Mouse (Mus musculus) neural tube, embryonic 12.5 days (tissue): Measurements from ENCODE around the gene Slc35e2. TPM values are rescaled to one million over a fixed set of nuclear protein-coding genes. Genes with fewer than 3 reads are reported as not detected.

ENCODE experiments used
- ATAC-seq: fragments of 200-750 bp; cut with Nextera tagmentation; 2 replicates; pipeline ENCODE4 v1.8.0; 2017; ENCODE audit warnings: low read depth, mild to moderate bottlenecking, moderate TSS enrichment, moderate library complexity; ENCODE audit not compliant: low FRiP score
- H3K27ac ChIP-seq: fragments of 300-500 bp; sonication (generic); 2 replicates; pipeline ENCODE4 v1.5.1; 2016
- H3K27me3 ChIP-seq: fragments of 300-500 bp; sonication (generic); replicated peaks from 2 replicates; pipeline ENCODE4 v1.6.1; 2016; ENCODE audit warnings: mild to moderate bottlenecking
- H3K36me3 ChIP-seq: fragments of 300-500 bp; sonication (generic); 2 replicates; pipeline ENCODE4 v1.6.1; 2016; ENCODE audit warnings: mild to moderate bottlenecking
- H3K4me1 ChIP-seq: fragments of 300-500 bp; sonication (generic); 2 replicates; pipeline ENCODE4 v1.6.1; 2016
- H3K4me2 ChIP-seq: fragments of 300-500 bp; sonication (generic); replicated peaks from 2 replicates; pipeline ENCODE4 v1.6.1; 2016; ENCODE audit warnings: mild to moderate bottlenecking
- H3K4me3 ChIP-seq: fragments of 300-500 bp; sonication (generic); 2 replicates; pipeline ENCODE4 v1.5.1; 2016
- H3K9ac ChIP-seq: fragments of 300-500 bp; sonication (generic); 2 replicates; pipeline ENCODE4 v1.6.1; 2016; ENCODE audit warnings: mild to moderate bottlenecking
- H3K9me3 ChIP-seq: fragments of 300-500 bp; sonication (generic); 2 replicates; pipeline ENCODE4 v1.6.1; 2016; ENCODE audit warnings: mild to moderate bottlenecking
- WGBS: fragments of 180-500 bp; shearing (Covaris S2); methylation state at CpG from one replicate; pipeline ENCODE4 v1.1.7; 2016; 5-methylcytosine and 5-hydroxymethylcytosine counted together
- polyA plus RNA-seq: library from polyadenylated mRNA; unstranded; fragments of >200 nt; fragmentation: Nextera tagmentation; extraction: Ambion mirVana; gene quantifications from 2 replicates; pipeline ENCODE4 v1.2.1, GENCODE M21; 2016

The Slc35e2 gene
- polyA plus RNA-seq, 1 experiment from 2014 or later: 16.7 TPM

- 98% methylated on average over 5 of the region's 5 CpGs for WGBS
These were observed 44.5 kb downstream of the Slc35e2 start for GRCm38 (mm10) chr4:155645721-155646120.

GRCm38 (mm10) chr4:155649355-155649754, 48.1 kb downstream of the Slc35e2 start:
- no peak overlapping the region for H3K9ac ChIP-seq
- H3K4me3 ChIP-seq: no peak overlapping the region
- H3K27me3 ChIP-seq: peaks cover 41% of the 10 kb centered on the region
- no peak overlapping the region for H3K4me2 ChIP-seq
- H3K4me1 ChIP-seq: peaks cover 18% of the 10 kb centered on the region
- ATAC-seq: no peak
- H3K9me3 ChIP-seq: no peaks in the 10 kb centered on the region
- H3K27ac ChIP-seq: no peak overlapping the region
- H3K36me3 ChIP-seq: peaks cover 62% of the 10 kb centered on the region
- 94% methylated on average over 11 of the region's 11 CpGs for WGBS

More at GRCm38 (mm10) chr4:155645721-155646120, 44.5 kb downstream of the Slc35e2 start:
- Histone ChIP-seq H3K9me3 (no peaks in the 10 kb centered on the region), H3K9ac (no peak overlapping the region), H3K27me3 (peaks cover 4% of the 10 kb centered on the region; the same call in 1 of the 2 replicates), H3K4me2 (no peak overlapping the region), H3K27ac (no peak overlapping the region), H3K36me3 (peaks cover 87% of the 10 kb centered on the region), H3K4me3 (no peak overlapping the region), H3K4me1 (no peaks in the 10 kb centered on the region)
- no peak for ATAC-seq

GRCm38 (mm10) chr4:155651553-155652269, 50.5 kb downstream of the Slc35e2 start:
- peaks cover 28% of the 10 kb centered on the region for H3K4me1 ChIP-seq
- peak overlapping the region; percentile 73; the same call in 1 of the 2 replicates for H3K4me2 ChIP-seq
- no peak overlapping the region for H3K27ac ChIP-seq
- WGBS: 64% methylated on average over 15 of the region's 15 CpGs
- H3K9me3 ChIP-seq: no peaks in the 10 kb centered on the region
- no peak for ATAC-seq
- no peak overlapping the region for H3K9ac ChIP-seq
- no peak overlapping the region for H3K4me3 ChIP-seq
- H3K36me3 ChIP-seq: peaks cover 58% of the 10 kb centered on the region
- peaks cover 64% of the 10 kb centered on the region for H3K27me3 ChIP-seq

- Histone ChIP-seq H3K9ac (peak overlapping the region; percentile 55), H3K27ac (no peak overlapping the region), H3K4me1 (peaks cover 28% of the 10 kb centered on the region), H3K4me2 (peak overlapping the region; percentile 73), H3K27me3 (peaks cover 64% of the 10 kb centered on the region), H3K36me3 (peaks cover 53% of the 10 kb centered on the region), H3K9me3 (no peaks in the 10 kb centered on the region), H3K4me3 (peak overlapping the region; percentile 38)
- ATAC-seq: no peak
- 20% methylated on average over 36 of the region's 36 CpGs for WGBS
These were observed 51.3 kb downstream of the Slc35e2 start for GRCm38 (mm10) chr4:155652283-155653085.

GRCm38 (mm10) chr4:155653086-155653450, 51.9 kb downstream of the Slc35e2 start, which contains the start of gene Mmp23:
Gene Mmp23 (minus strand): TSS chr4:155653384.
- ATAC-seq: peak; percentile 44
- H3K27ac ChIP-seq: no peak within 1 kb of the TSS
- no peaks in the 10 kb centered on the region for H3K9me3 ChIP-seq
- peaks cover 50% of the 10 kb centered on the region for H3K36me3 ChIP-seq
- under 1% methylated on average over 33 of the region's 33 CpGs for WGBS
- H3K27me3 ChIP-seq: peaks cover 64% of the 10 kb centered on the region
- H3K4me3 ChIP-seq: peak within 1 kb of the TSS; percentile 38
- peaks cover 28% of the 10 kb centered on the region for H3K4me1 ChIP-seq
- peak within 1 kb of the TSS; percentile 73 for H3K4me2 ChIP-seq
- H3K9ac ChIP-seq: peak within 1 kb of the TSS; percentile 55

- H3K27me3 ChIP-seq: peaks cover 64% of the 10 kb centered on the region
- peak overlapping the region; percentile 55 for H3K9ac ChIP-seq
- H3K4me2 ChIP-seq: peak overlapping the region; percentile 73
- H3K27ac ChIP-seq: no peak overlapping the region
- H3K36me3 ChIP-seq: peaks cover 49% of the 10 kb centered on the region
- ATAC-seq: peak; percentile 46
- H3K9me3 ChIP-seq: no peaks in the 10 kb centered on the region
- WGBS: 3% methylated on average over 31 of the region's 31 CpGs
- H3K4me1 ChIP-seq: peaks cover 28% of the 10 kb centered on the region
- H3K4me3 ChIP-seq: peak overlapping the region; percentile 38
These were observed 52.4 kb downstream of the Slc35e2 start for GRCm38 (mm10) chr4:155653451-155654182.

GRCm38 (mm10) chr4:155654183-155654455, 52.9 kb downstream of the Slc35e2 start:
- Histone ChIP-seq H3K27me3 (peaks cover 64% of the 10 kb centered on the region), H3K9me3 (no peaks in the 10 kb centered on the region), H3K27ac (no peak overlapping the region), H3K4me3 (peak overlapping the region; percentile 38), H3K4me1 (peaks cover 28% of the 10 kb centered on the region), H3K4me2 (peak overlapping the region; percentile 73), H3K9ac (no peak overlapping the region), H3K36me3 (peaks cover 49% of the 10 kb centered on the region)
- 5% methylated on average over 6 of the region's 6 CpGs for WGBS
- no peak for ATAC-seq

GRCm38 (mm10) chr4:155654456-155655298, 53.5 kb downstream of the Slc35e2 start:
- Histone ChIP-seq H3K9ac (peak overlapping the region; percentile 18; the same call in 1 of the 2 replicates), H3K36me3 (peaks cover 48% of the 10 kb centered on the region), H3K4me3 (peak overlapping the region; percentile 38), H3K27ac (no peak overlapping the region), H3K4me1 (peaks cover 28% of the 10 kb centered on the region), H3K27me3 (peaks cover 64% of the 10 kb centered on the region), H3K9me3 (no peaks in the 10 kb centered on the region), H3K4me2 (peak overlapping the region; percentile 73)
- ATAC-seq: peak; percentile 48
- WGBS: 2% methylated on average over 52 of the region's 52 CpGs

GRCm38 (mm10) chr4:155656214-155656751, 55.1 kb downstream of the Slc35e2 start:
- WGBS: 87% methylated on average over 13 of the region's 13 CpGs

GRCm38 (mm10) chr4:155658961-155659360, 57.7 kb downstream of the Slc35e2 start:
- Histone ChIP-seq H3K4me3 (no peak overlapping the region), H3K4me1 (peaks cover 14% of the 10 kb centered on the region), H3K27me3 (peaks cover 27% of the 10 kb centered on the region), H3K27ac (no peak overlapping the region), H3K9me3 (no peaks in the 10 kb centered on the region), H3K36me3 (peaks cover 39% of the 10 kb centered on the region), H3K4me2 (no peak overlapping the region), H3K9ac (no peak overlapping the region)
- ATAC-seq: no peak
- WGBS: 93% methylated on average over 10 of the region's 10 CpGs

More at GRCm38 (mm10) chr4:155656214-155656751, 55.1 kb downstream of the Slc35e2 start:
- Histone ChIP-seq H3K9me3 (no peaks in the 10 kb centered on the region), H3K9ac (no peak overlapping the region), H3K36me3 (peaks cover 41% of the 10 kb centered on the region), H3K4me3 (no peak overlapping the region), H3K4me2 (no peak overlapping the region), H3K27ac (no peak overlapping the region), H3K4me1 (peaks cover 28% of the 10 kb centered on the region), H3K27me3 (peaks cover 54% of the 10 kb centered on the region)
- no peak for ATAC-seq

- H3K4me1 ChIP-seq: no peaks in the 10 kb centered on the region
- H3K4me2 ChIP-seq: no peak overlapping the region
- H3K9ac ChIP-seq: no peak overlapping the region
- H3K36me3 ChIP-seq: peaks cover 39% of the 10 kb centered on the region
- no peak overlapping the region for H3K27ac ChIP-seq
- ATAC-seq: no peak
- H3K4me3 ChIP-seq: no peak overlapping the region
- WGBS: 90% methylated on average over 12 of the region's 12 CpGs
- H3K9me3 ChIP-seq: no peaks in the 10 kb centered on the region
- peaks cover 11% of the 10 kb centered on the region for H3K27me3 ChIP-seq
These were observed 59.4 kb downstream of the Slc35e2 start for GRCm38 (mm10) chr4:155660641-155661040.
